Mouse (Mus musculus) midbrain, embryonic 13.5 days (tissue): ENCODE results near the gene Ptpa. TPM values are rescaled to one million over a fixed set of nuclear protein-coding genes. Genes with fewer than 3 reads are reported as not detected.

Source experiments
- ATAC-seq: fragments of 200-750 bp; cut with Nextera tagmentation; 2 replicates; pipeline ENCODE4 v1.8.0; 2017; ENCODE audit warnings: mild to moderate bottlenecking, moderate TSS enrichment, moderate library complexity
- H3K27ac ChIP-seq: fragments of 300-500 bp; sonication (generic); 2 replicates; pipeline ENCODE4 v1.5.1; 2015; ENCODE audit warnings: inconsistent platforms, mild to moderate bottlenecking, moderate library complexity
- H3K27me3 ChIP-seq: fragments of 300-500 bp; sonication (generic); 2 replicates; pipeline ENCODE4 v1.6.1; 2015; ENCODE audit warnings: mild to moderate bottlenecking, inconsistent platforms
- H3K36me3 ChIP-seq: fragments of 300-500 bp; sonication (generic); 2 replicates; pipeline ENCODE4 v1.6.1; 2015; ENCODE audit warnings: mild to moderate bottlenecking, inconsistent platforms
- H3K4me1 ChIP-seq: fragments of 300-500 bp; sonication (generic); replicated peaks from 2 replicates; pipeline ENCODE4 v1.6.1; 2015; ENCODE audit warnings: inconsistent platforms
- H3K4me2 ChIP-seq: fragments of 300-500 bp; sonication (generic); replicated peaks from 2 replicates; pipeline ENCODE4 v1.6.1; 2015; ENCODE audit warnings: moderate library complexity, mild to moderate bottlenecking, inconsistent platforms
- H3K4me3 ChIP-seq: fragments of 300-500 bp; sonication (generic); replicated peaks from 2 replicates; pipeline ENCODE4 v1.5.1; 2015; ENCODE audit warnings: mild to moderate bottlenecking, inconsistent platforms
- H3K9ac ChIP-seq: fragments of 300-500 bp; sonication (generic); replicated peaks from 2 replicates; pipeline ENCODE4 v1.6.1; 2015; ENCODE audit warnings: mild to moderate bottlenecking, inconsistent platforms
- H3K9me3 ChIP-seq: fragments of 300-500 bp; sonication (generic); 2 replicates; pipeline ENCODE4 v1.6.1; 2016; ENCODE audit warnings: mild to moderate bottlenecking, inconsistent platforms
- WGBS: fragments of 180-500 bp; shearing (Covaris S2); methylation state at CpG from one replicate; pipeline ENCODE4 v1.1.7; 2015; 5-methylcytosine and 5-hydroxymethylcytosine counted together
- polyA plus RNA-seq: library from polyadenylated mRNA; unstranded; fragments of >200 nt; fragmentation: Nextera tagmentation; extraction: Ambion mirVana; gene quantifications from 2 replicates; pipeline ENCODE4 v1.2.1, GENCODE M21; 2015

Gene Ptpa
- polyA plus RNA-seq, 1 experiment from 2014 or later = 134 TPM

DNA sequence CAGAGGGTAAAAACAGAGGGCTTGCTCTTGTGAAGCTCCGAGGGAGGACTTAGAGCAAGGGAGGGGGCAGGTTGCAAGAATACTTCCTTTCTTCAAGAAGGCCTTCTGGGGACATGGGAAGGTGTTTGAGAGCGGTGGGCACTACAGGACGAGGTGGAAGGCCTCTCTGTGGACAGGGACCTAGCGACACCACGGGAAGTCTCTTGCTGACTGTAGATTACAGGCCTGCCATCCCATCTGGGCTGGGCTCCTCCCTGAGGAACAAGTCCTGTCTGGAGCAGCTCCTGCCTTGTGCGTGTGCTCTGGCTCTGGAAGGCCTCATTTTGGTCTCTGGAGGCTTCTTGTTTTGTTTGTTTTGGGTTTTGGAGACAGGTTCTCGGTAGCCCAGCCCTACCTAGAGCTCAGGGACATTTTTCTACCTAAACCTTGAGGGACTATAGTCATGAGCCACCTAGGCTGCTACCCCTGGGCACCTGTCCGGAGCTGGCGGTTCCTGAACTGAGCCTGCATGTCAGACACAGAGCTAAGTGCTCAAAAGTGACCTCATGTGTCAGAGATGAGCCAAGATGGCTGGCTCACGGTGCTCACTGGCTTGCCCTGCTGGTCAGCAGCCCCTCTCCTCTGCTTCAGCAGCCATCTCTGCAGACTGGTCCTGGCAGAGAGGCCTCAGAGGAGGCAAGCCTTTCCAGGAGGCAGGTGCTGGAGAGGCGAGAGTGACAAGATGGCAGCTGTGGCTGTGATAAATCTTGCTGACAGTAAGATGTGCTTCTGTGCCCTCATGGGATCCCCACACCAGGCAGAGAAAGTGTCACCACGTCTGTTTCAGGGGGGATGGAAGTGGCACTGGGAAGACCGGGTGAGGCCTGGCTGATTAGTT lies 40.5 kb downstream of the Ptpa start:
- no peak overlapping the region for H3K4me3 ChIP-seq
- no peak for ATAC-seq
- H3K27ac ChIP-seq = peak overlapping the region; percentile 53; the same call in 1 of the 2 replicates
- WGBS = 77% methylated on average over 13 of the region's 13 CpGs
- H3K4me1 ChIP-seq = peaks cover 6% of the 10 kb centered on the region; the same call in 1 of the 2 replicates
- H3K4me2 ChIP-seq = no peak overlapping the region
- H3K9ac ChIP-seq = no peak overlapping the region
- H3K36me3 ChIP-seq = 0 out of 2 replicates have a peak, but pooled peaks cover 3% of the 10 kb centered on the region
- H3K27me3 ChIP-seq = no peaks in the 10 kb centered on the region
- H3K9me3 ChIP-seq = no peaks in the 10 kb centered on the region

DNA sequence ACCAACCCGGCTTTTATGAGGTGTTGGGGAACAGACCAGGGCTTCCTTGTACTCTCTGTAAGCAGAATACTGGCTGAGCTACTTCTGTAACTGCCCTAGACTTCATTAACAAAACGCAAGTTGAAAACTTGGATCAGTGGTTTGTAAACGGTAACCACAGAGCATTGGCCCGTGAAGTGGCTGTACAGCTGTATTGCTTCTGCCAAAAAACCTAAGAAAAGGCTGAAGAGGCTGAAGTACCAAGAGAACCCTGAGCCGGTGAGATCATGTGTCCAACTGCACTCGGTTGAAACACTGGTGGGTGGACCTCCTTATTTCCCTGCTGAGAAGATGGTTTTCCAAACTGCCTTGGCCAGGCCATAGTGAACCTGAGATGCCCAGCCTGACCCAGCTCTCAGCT lies 42.5 kb downstream of the Ptpa start:
- H3K4me1 ChIP-seq = peaks cover 7% of the 10 kb centered on the region
- no peaks in the 10 kb centered on the region for H3K27me3 ChIP-seq
- no peak overlapping the region for H3K9ac ChIP-seq
- H3K9me3 ChIP-seq = no peaks in the 10 kb centered on the region
- WGBS = 91% methylated on average over 6 of the region's 6 CpGs
- H3K4me3 ChIP-seq = no peak overlapping the region
- no peak overlapping the region for H3K4me2 ChIP-seq
- 0 out of 2 replicates have a peak, but pooled peaks cover 3% of the 10 kb centered on the region for H3K36me3 ChIP-seq
- ATAC-seq = no peak
- H3K27ac ChIP-seq = no peak overlapping the region

DNA sequence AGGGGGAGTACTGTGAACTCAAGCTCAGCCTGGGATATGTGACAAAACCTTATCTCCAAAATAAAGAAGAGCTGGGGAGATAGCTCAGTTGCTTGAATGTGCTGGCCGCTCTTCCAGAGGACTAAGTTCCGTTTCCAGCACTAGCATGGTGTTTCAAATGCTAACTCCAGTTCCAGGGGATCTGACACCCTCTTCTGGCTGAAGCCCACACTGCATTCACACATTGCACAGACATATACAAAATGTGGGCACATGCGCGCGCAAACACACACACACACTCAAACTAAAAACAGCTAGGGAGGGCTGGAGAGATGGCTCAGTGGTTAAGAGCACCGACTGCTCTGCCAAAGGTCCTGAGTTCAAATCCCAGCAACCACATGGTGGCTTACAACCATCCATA lies 43.4 kb downstream of the Ptpa start:
- Histone ChIP-seq H3K36me3 (0 out of 2 replicates have a peak, but pooled peaks cover 3% of the 10 kb centered on the region), H3K4me3 (no peak overlapping the region), H3K4me1 (peaks cover 16% of the 10 kb centered on the region), H3K9me3 (no peaks in the 10 kb centered on the region), H3K9ac (no peak overlapping the region), H3K27ac (no peak overlapping the region), H3K27me3 (no peaks in the 10 kb centered on the region), H3K4me2 (no peak overlapping the region)
- 83% methylated on average over 6 of the region's 6 CpGs for WGBS
- ATAC-seq = no peak

DNA sequence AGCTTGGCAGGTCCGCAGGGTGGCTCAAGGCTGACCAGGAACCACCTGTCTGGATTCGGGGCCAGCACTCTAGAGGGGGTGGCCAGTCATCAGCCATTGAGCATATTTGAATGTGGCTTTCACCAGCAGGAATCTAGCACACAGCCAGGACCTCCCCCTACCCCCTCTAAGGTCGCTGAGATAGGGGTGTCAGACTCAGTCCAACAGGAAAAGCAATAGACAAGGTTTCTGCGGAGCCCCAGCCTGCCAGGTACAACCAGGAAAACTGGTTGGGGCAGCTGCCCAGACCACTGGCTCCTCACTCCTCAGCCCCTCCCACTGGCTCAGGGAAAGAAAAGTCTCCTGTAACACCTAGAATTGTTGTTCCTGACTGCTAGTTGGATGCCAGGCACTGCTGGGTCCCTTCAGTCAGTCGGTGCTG lies 47.5 kb downstream of the Ptpa start:
- Histone ChIP-seq H3K4me2 (peak overlapping the region; percentile 44; the same call in 1 of the 2 replicates), H3K27me3 (peaks cover 6% of the 10 kb centered on the region), H3K27ac (0 out of 2 replicates have a peak overlapping the region, but pooled peaks have one; percentile 0), H3K9me3 (no peaks in the 10 kb centered on the region), H3K9ac (peak overlapping the region; percentile 48; the same call in 1 of the 2 replicates), H3K4me3 (no peak overlapping the region), H3K4me1 (peaks cover 18% of the 10 kb centered on the region), H3K36me3 (0 out of 2 replicates have a peak, but pooled peaks cover 3% of the 10 kb centered on the region)
- ATAC-seq = peak; percentile 10; the same call in 1 of the 2 replicates
- 30% methylated on average over 5 of the region's 5 CpGs for WGBS

DNA sequence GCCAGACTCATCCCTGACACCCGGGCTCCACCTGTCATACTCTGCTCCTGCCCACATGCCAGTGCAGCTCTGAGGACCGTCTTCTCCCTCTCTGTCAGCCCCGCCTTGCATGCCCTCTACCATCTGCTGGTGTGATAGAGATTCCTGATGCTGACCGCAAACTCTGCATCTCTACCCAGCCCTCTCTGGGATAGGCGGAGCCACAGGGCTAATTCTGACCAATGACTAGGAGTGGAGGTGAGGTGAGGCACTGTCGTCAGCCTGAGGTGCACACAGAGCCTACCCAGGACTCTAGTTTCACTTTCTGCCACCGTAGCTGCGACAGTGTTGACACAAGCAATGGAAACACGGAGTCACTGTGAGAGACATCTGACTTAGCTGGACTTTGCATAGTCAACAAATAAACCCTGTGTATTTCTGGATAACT lies 48.1 kb downstream of the Ptpa start:
- Histone ChIP-seq H3K9me3 (no peaks in the 10 kb centered on the region), H3K9ac (peak overlapping the region; percentile 48), H3K27me3 (peaks cover 11% of the 10 kb centered on the region), H3K4me3 (peak overlapping the region; percentile 12; the same call in 1 of the 2 replicates), H3K36me3 (0 out of 2 replicates have a peak, but pooled peaks cover 3% of the 10 kb centered on the region), H3K4me2 (peak overlapping the region; percentile 44), H3K27ac (0 out of 2 replicates have a peak overlapping the region, but pooled peaks have one; percentile 0), H3K4me1 (peaks cover 24% of the 10 kb centered on the region)
- peak; percentile 84 for ATAC-seq
- WGBS = 5% methylated on average over 9 of the region's 9 CpGs

DNA sequence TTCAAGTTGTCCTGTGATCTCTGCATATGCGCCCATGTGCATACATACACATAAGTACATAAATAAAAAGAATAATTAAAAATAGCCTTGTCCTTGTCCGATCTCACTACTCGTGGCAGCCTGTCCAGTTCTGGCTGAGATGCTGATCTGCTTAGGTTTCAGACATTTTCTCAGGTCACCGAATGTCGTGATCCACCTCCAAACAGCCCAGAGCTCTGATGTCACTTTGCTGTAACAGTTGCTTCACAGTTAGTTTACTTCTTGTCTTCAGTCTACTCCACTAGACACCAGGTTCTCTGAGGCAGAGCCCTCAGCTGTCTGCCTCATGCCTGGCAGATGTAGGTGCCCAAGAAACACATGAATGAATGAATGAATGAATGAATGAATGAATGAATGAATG lies 48.6 kb downstream of the Ptpa start:
- WGBS = 83% methylated on average over 5 of the region's 5 CpGs
- ATAC-seq = no peak
- peak overlapping the region; percentile 44 for H3K4me2 ChIP-seq
- no peak overlapping the region for H3K27ac ChIP-seq
- 0 out of 2 replicates have a peak overlapping the region, but pooled peaks have one; percentile 48 for H3K9ac ChIP-seq
- H3K27me3 ChIP-seq = peaks cover 12% of the 10 kb centered on the region
- H3K4me1 ChIP-seq = peaks cover 28% of the 10 kb centered on the region
- peak overlapping the region; percentile 12; the same call in 1 of the 2 replicates for H3K4me3 ChIP-seq
- H3K36me3 ChIP-seq = no peaks in the 10 kb centered on the region
- no peaks in the 10 kb centered on the region for H3K9me3 ChIP-seq

DNA sequence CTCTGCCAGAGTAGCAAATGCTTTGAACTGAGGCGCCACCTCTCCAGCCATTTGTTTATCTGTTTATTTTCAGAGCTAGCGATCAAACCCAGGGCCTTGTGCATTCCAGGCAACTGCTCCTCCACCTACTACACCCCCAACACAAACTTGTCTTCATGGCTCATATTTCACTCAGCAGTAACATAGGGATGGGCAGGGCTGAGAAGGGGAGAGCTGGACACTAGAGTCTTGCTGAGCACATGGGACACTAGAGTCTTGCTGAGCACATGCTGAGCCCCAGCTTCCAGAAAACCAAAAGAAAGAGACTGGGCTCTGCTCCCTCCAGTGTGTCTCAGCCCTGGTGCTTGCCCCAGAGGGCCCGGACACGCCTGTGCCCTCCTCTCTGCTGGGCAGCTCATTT lies 50.9 kb downstream of the Ptpa start:
- H3K9ac ChIP-seq = no peak overlapping the region
- H3K27me3 ChIP-seq = peaks cover 12% of the 10 kb centered on the region
- no peak overlapping the region for H3K4me3 ChIP-seq
- no peak for ATAC-seq
- peaks cover 45% of the 10 kb centered on the region for H3K4me1 ChIP-seq
- no peak overlapping the region for H3K27ac ChIP-seq
- WGBS = 83% methylated on average over 4 of the region's 4 CpGs
- no peaks in the 10 kb centered on the region for H3K36me3 ChIP-seq
- H3K9me3 ChIP-seq = no peaks in the 10 kb centered on the region
- H3K4me2 ChIP-seq = no peak overlapping the region

DNA sequence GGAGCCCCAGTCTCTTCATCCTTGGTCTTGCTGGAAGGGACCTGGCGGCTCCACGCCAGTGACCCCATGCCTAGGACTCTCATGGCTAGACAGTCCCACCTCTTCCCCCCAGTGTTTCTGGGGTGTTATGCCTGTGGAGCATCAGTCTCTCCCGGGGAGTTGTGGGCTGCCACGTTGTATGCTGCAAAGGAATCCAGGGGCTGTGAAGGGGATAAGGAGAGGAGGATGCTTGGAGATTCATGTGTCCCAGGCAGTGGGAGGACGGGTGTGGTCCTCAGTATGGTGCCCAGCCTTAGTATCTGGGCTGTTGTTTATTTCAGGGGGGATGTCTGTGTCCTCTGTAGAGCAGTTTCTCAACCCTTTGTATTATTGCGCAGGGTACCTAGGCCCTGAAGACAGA lies 53.2 kb downstream of the Ptpa start:
- H3K4me3 ChIP-seq = peak overlapping the region; percentile 83; the same call in 1 of the 2 replicates
- H3K27me3 ChIP-seq = peaks cover 12% of the 10 kb centered on the region
- H3K9ac ChIP-seq = peak overlapping the region; percentile 77
- H3K4me1 ChIP-seq = peaks cover 37% of the 10 kb centered on the region
- H3K27ac ChIP-seq = peak overlapping the region; percentile 11
- no peak for ATAC-seq
- no peaks in the 10 kb centered on the region for H3K36me3 ChIP-seq
- H3K4me2 ChIP-seq = peak overlapping the region; percentile 89
- no peaks in the 10 kb centered on the region for H3K9me3 ChIP-seq
- WGBS = 43% methylated on average over 6 of the region's 6 CpGs

DNA sequence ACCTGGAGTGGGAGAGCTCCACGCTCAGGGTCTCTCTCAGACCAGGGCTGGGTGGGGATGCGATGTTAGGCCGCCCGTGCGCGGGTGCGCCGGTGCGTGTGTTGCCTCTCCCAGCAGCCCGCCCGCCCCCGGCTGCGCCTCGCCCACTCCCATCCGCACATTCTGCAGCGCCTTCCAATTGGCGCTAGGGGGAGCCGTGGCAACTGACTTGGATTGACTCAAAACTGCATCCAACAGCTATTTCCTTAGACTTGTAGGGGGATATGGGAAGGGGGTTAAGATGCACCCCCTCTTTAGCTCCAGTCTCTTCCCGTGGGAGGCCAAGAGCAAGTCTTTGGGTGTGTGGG lies 53.9 kb downstream of the Ptpa start:
- Histone ChIP-seq H3K36me3 (no peaks in the 10 kb centered on the region), H3K4me1 (peaks cover 38% of the 10 kb centered on the region), H3K4me2 (peak overlapping the region; percentile 89), H3K27ac (peak overlapping the region; percentile 77), H3K9me3 (no peaks in the 10 kb centered on the region), H3K4me3 (peak overlapping the region; percentile 83), H3K9ac (peak overlapping the region; percentile 77), H3K27me3 (peaks cover 12% of the 10 kb centered on the region)
- peak; percentile 46 for ATAC-seq
- 0% methylated on average over 19 of the region's 19 CpGs for WGBS

DNA sequence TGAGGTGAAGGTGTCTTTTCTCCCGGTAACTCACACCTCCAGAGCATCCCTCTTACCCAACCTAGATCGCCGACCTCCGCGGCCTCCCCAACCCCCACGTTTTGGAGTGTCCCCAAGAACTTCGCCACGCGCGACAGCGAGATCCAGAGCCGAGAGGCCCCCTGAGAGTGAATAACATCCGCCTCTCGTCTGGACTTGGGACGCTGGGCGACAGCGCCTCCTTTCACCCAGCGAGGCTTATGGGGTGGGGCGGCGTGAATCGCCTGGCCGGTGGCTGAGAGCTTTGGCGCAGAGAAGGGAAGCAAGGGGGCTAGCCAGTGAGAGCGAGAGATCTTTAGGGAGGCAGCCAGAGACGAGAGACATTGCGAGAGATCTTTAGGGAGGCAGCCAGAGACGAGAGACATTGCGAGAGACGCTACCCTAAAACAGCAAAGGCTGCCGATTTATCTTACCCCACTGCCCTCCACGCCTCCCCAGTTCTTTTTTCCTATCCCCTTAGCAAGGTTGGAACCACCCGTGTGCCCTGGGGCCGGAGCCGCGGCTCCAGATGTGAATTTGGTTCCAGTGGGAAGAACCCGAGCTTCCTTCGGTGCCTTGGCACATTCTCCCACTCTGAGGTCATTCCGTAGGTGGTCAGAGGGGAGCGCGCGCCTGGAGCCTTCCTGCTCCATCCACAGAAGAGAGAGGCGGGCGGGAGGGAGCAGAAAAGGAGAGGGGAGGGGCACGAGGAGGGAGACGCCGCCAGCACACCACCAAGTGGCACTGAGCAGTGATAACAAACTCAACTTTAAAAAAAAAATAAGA lies 54.5 kb downstream of the Ptpa start:
- peaks cover 39% of the 10 kb centered on the region for H3K4me1 ChIP-seq

DNA sequence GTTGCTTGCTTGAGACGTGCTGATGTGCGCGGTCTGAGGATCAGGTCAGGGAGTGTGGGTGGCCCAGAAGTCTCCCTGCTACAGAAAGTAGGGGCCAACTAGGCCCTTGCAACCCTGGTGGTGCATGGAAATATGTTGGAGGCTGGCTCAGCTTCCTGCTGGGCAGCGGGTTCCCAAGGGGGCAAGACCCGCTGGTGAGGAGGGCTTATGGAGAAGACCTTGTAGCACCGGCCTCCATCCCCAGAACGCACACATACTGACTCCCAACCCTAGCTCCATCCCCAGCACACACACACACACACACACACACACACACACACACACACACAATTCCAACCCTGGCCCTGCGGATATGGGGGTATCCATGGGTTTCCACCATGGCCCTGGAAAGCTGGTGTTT lies 55.2 kb downstream of the Ptpa start:
- no peaks in the 10 kb centered on the region for H3K36me3 ChIP-seq
- H3K27me3 ChIP-seq = peaks cover 19% of the 10 kb centered on the region
- peak overlapping the region; percentile 41; the same call in 1 of the 2 replicates for H3K27ac ChIP-seq
- no peak for ATAC-seq
- H3K9ac ChIP-seq = peak overlapping the region; percentile 97
- peaks cover 39% of the 10 kb centered on the region for H3K4me1 ChIP-seq
- peak overlapping the region; percentile 83 for H3K4me3 ChIP-seq
- H3K4me2 ChIP-seq = peak overlapping the region; percentile 89
- no peaks in the 10 kb centered on the region for H3K9me3 ChIP-seq
- 4% methylated on average over 8 of the region's 8 CpGs for WGBS

More for the DNA sequence above, 54.5 kb downstream of the Ptpa start:
- H3K9ac ChIP-seq = peak overlapping the region; percentile 77
- H3K4me2 ChIP-seq = peak overlapping the region; percentile 89
- ATAC-seq = no peak
- H3K27me3 ChIP-seq = peaks cover 16% of the 10 kb centered on the region
- no peaks in the 10 kb centered on the region for H3K36me3 ChIP-seq
- H3K27ac ChIP-seq = peak overlapping the region; percentile 77
- H3K9me3 ChIP-seq = no peaks in the 10 kb centered on the region
- peak overlapping the region; percentile 83 for H3K4me3 ChIP-seq
- under 1% methylated on average over 46 of the region's 46 CpGs for WGBS
